Mouse (Mus musculus): Measurements from ENCODE around the gene Srpk2. TPM values are rescaled to one million over a fixed set of nuclear protein-coding genes. Genes with fewer than 3 reads are reported as not detected.
"Not testable (repeated sequence)": the region's sequence is repeated elsewhere in the genome, so short reads cannot be mapped to it uniquely, and the experiment has no call there.

The Srpk2 gene
- polyA plus RNA-seq, 1 experiment from 2014 or later = 62.1 TPM

GRCm38 (mm10) chr5:23706601-23707597 lies 22.5 kb upstream of the Srpk2 start:
- not testable (repeated sequence) for H3K4me3 ChIP-seq; H3K27me3 ChIP-seq; H3K4me2 ChIP-seq (replicated peaks); H3K27ac ChIP-seq; H3K4me1 ChIP-seq; ATAC-seq (ENCODE audit: insufficient number of reproducible peaks, insufficient read depth, low FRiP score, low TSS enrichment); H3K9ac ChIP-seq
- H3K9me3 ChIP-seq = peaks cover 65% of the 10 kb centered on the region
- 98% methylated on average over 31 of the region's 34 CpGs for WGBS
- peaks cover 73% of the 10 kb centered on the region for H3K36me3 ChIP-seq

- no peak overlapping the region for H3K9ac ChIP-seq
- no peaks in the 10 kb centered on the region for H3K27me3 ChIP-seq
- WGBS = 91% methylated on average over 1 of the region's 1 CpGs
- ATAC-seq (ENCODE audit: insufficient number of reproducible peaks, insufficient read depth, low FRiP score, low TSS enrichment) = no peak
- no peak overlapping the region for H3K27ac ChIP-seq
- H3K4me2 ChIP-seq (replicated peaks) = no peak overlapping the region
- peaks cover 31% of the 10 kb centered on the region for H3K9me3 ChIP-seq
- H3K4me3 ChIP-seq = no peak overlapping the region
- peaks cover 34% of the 10 kb centered on the region for H3K36me3 ChIP-seq
- H3K4me1 ChIP-seq = no peaks in the 10 kb centered on the region
Measured at GRCm38 (mm10) chr5:23697457-23697856, 13.0 kb upstream of the Srpk2 start.

- no peak overlapping the region for H3K27ac ChIP-seq
Measured at GRCm38 (mm10) chr5:23683431-23683830, 986 bp downstream of the Srpk2 start.

GRCm38 (mm10) chr5:23679006-23679405 lies 5.4 kb downstream of the Srpk2 start:
- Histone ChIP-seq H3K9me3 (no peaks in the 10 kb centered on the region), H3K4me2 (replicated peaks) (no peak overlapping the region), H3K27ac (no peak overlapping the region), H3K27me3 (no peaks in the 10 kb centered on the region), H3K4me1 (no peaks in the 10 kb centered on the region), H3K4me3 (no peak overlapping the region), H3K9ac (no peak overlapping the region), H3K36me3 (no peaks in the 10 kb centered on the region)
- 56% methylated on average over 3 of the region's 3 CpGs for WGBS
- no peak for ATAC-seq (ENCODE audit: insufficient number of reproducible peaks, insufficient read depth, low FRiP score, low TSS enrichment)

More at GRCm38 (mm10) chr5:23683431-23683830, 986 bp downstream of the Srpk2 start:
- Histone ChIP-seq H3K4me2 (replicated peaks) (no peak overlapping the region), H3K36me3 (no peaks in the 10 kb centered on the region), H3K4me1 (no peaks in the 10 kb centered on the region), H3K4me3 (no peak overlapping the region), H3K27me3 (no peaks in the 10 kb centered on the region), H3K9ac (no peak overlapping the region), H3K9me3 (no peaks in the 10 kb centered on the region)
- ATAC-seq (ENCODE audit: insufficient number of reproducible peaks, insufficient read depth, low FRiP score, low TSS enrichment) = no peak
- 51% methylated on average over 4 of the region's 4 CpGs for WGBS

GRCm38 (mm10) chr5:23677883-23678282 lies 6.5 kb downstream of the Srpk2 start:
- Histone ChIP-seq H3K27ac (no peak overlapping the region), H3K4me1 (no peaks in the 10 kb centered on the region), H3K4me2 (replicated peaks) (no peak overlapping the region), H3K9ac (no peak overlapping the region), H3K4me3 (no peak overlapping the region), H3K36me3 (no peaks in the 10 kb centered on the region), H3K27me3 (no peaks in the 10 kb centered on the region), H3K9me3 (no peaks in the 10 kb centered on the region)
- no peak for ATAC-seq (ENCODE audit: insufficient number of reproducible peaks, insufficient read depth, low FRiP score, low TSS enrichment)
- WGBS = 91% methylated on average over 5 of the region's 5 CpGs

- Histone ChIP-seq H3K27me3 (no peaks in the 10 kb centered on the region), H3K4me3 (no peak overlapping the region), H3K4me2 (replicated peaks) (no peak overlapping the region), H3K27ac (no peak overlapping the region), H3K4me1 (0 out of 2 replicates have a peak, but pooled peaks cover 2% of the 10 kb centered on the region), H3K9me3 (no peaks in the 10 kb centered on the region), H3K36me3 (no peaks in the 10 kb centered on the region), H3K9ac (no peak overlapping the region)
- ATAC-seq (ENCODE audit: insufficient number of reproducible peaks, insufficient read depth, low FRiP score, low TSS enrichment) = no peak
- WGBS = 86% methylated on average over 5 of the region's 5 CpGs
Measured at GRCm38 (mm10) chr5:23677072-23677453, 7.4 kb downstream of the Srpk2 start.

GRCm38 (mm10) chr5:23676156-23677071 lies 8.0 kb downstream of the Srpk2 start:
- H3K27me3 ChIP-seq = no peaks in the 10 kb centered on the region
- H3K9ac ChIP-seq = peak overlapping the region; percentile 73
- peak overlapping the region; percentile 93 for H3K4me2 ChIP-seq (replicated peaks)
- H3K4me3 ChIP-seq = peak overlapping the region; percentile 87
- WGBS = 8% methylated on average over 41 of the region's 41 CpGs
- no peak; the same call in none of the 2 replicates for ATAC-seq (ENCODE audit: insufficient number of reproducible peaks, insufficient read depth, low FRiP score, low TSS enrichment)
- H3K9me3 ChIP-seq = no peaks in the 10 kb centered on the region
- no peaks in the 10 kb centered on the region for H3K36me3 ChIP-seq
- peak overlapping the region; percentile 24; the same call in 1 of the 2 replicates for H3K27ac ChIP-seq
- 0 out of 2 replicates have a peak, but pooled peaks cover 5% of the 10 kb centered on the region for H3K4me1 ChIP-seq

GRCm38 (mm10) chr5:23675499-23676155 lies 8.8 kb downstream of the Srpk2 start:
- Histone ChIP-seq H3K27me3 (no peaks in the 10 kb centered on the region), H3K4me1 (0 out of 2 replicates have a peak, but pooled peaks cover 5% of the 10 kb centered on the region), H3K4me3 (peak overlapping the region; percentile 87), H3K9me3 (no peaks in the 10 kb centered on the region), H3K4me2 (replicated peaks) (peak overlapping the region; percentile 93), H3K27ac (peak overlapping the region; percentile 83), H3K9ac (peak overlapping the region; percentile 73), H3K36me3 (no peaks in the 10 kb centered on the region)
- peak; percentile 88 for ATAC-seq (ENCODE audit: insufficient number of reproducible peaks, insufficient read depth, low FRiP score, low TSS enrichment)
- under 1% methylated on average over 83 of the region's 95 CpGs for WGBS

- H3K27me3 ChIP-seq = no peaks in the 10 kb centered on the region
- H3K27ac ChIP-seq = peak overlapping the region; percentile 83
- peak overlapping the region; percentile 87 for H3K4me3 ChIP-seq
- WGBS = under 1% methylated on average over 61 of the region's 61 CpGs
- H3K36me3 ChIP-seq = no peaks in the 10 kb centered on the region
- H3K9me3 ChIP-seq = no peaks in the 10 kb centered on the region
- ATAC-seq (ENCODE audit: insufficient number of reproducible peaks, insufficient read depth, low FRiP score, low TSS enrichment) = peak; percentile 62
- H3K9ac ChIP-seq = peak overlapping the region; percentile 73
- H3K4me2 ChIP-seq (replicated peaks) = peak overlapping the region; percentile 93
- H3K4me1 ChIP-seq = 0 out of 2 replicates have a peak, but pooled peaks cover 5% of the 10 kb centered on the region
Measured at GRCm38 (mm10) chr5:23674829-23675498, 9.5 kb downstream of the Srpk2 start.

GRCm38 (mm10) chr5:23672136-23672535 lies 12.3 kb downstream of the Srpk2 start:
- Histone ChIP-seq H3K4me1 (0 out of 2 replicates have a peak, but pooled peaks cover 5% of the 10 kb centered on the region), H3K36me3 (no peaks in the 10 kb centered on the region), H3K4me2 (replicated peaks) (no peak overlapping the region), H3K4me3 (no peak overlapping the region), H3K27me3 (no peaks in the 10 kb centered on the region), H3K27ac (no peak overlapping the region), H3K9ac (no peak overlapping the region), H3K9me3 (no peaks in the 10 kb centered on the region)
- WGBS = 44% methylated on average over 7 of the region's 7 CpGs
- ATAC-seq (ENCODE audit: insufficient number of reproducible peaks, insufficient read depth, low FRiP score, low TSS enrichment) = no peak

Data from embryonic facial prominence, embryonic 12.5 days (tissue).